Mouse (Mus musculus) left cerebral cortex, adult 2 months (tissue): Measurements from ENCODE around the gene Gabpb1. TPM values are rescaled to one million over a fixed set of nuclear protein-coding genes. Genes with fewer than 3 reads are reported as not detected.

ENCODE experiments used
- DNase-seq, 2 experiments: peaks; one replicate each; pipeline ENCODE4 v3.0.0; 2021 to 2022; ENCODE audit warnings: low spot score in 2 of 2, mixed read lengths in 1 of 2; ENCODE audit errors: extremely low spot score in 1 of 2
- H3K27ac ChIP-seq: fragments of 200-600 bp; 2 replicates; pipeline ENCODE4 v1.8.1; 2022
- H3K4me3 ChIP-seq: fragments of 200-600 bp; 2 replicates; pipeline ENCODE4 v1.8.1; 2022
- CTCF ChIP-seq: fragments of 200-600 bp; IDR thresholded peaks from 2 replicates; pipeline ENCODE4 v1.8.1; 2022; ENCODE audit warnings: antibody characterized with exemption, mild to moderate bottlenecking, moderate library complexity
- intact Hi-C: fragments of 180-260 bp; cut with DNase I; formaldehyde crosslinking; loops from one replicate; pipeline ENCODE4 v1.15.1; 2025
- total RNA-seq, 2 experiments: library from RNA; stranded (reverse); gene quantifications; 2 replicates each; pipeline ENCODE4 v1.2.3; 2021

Gene Gabpb1
- total RNA-seq, 2 experiments from 2014 or later: 21.0 to 22.1 TPM

DNA sequence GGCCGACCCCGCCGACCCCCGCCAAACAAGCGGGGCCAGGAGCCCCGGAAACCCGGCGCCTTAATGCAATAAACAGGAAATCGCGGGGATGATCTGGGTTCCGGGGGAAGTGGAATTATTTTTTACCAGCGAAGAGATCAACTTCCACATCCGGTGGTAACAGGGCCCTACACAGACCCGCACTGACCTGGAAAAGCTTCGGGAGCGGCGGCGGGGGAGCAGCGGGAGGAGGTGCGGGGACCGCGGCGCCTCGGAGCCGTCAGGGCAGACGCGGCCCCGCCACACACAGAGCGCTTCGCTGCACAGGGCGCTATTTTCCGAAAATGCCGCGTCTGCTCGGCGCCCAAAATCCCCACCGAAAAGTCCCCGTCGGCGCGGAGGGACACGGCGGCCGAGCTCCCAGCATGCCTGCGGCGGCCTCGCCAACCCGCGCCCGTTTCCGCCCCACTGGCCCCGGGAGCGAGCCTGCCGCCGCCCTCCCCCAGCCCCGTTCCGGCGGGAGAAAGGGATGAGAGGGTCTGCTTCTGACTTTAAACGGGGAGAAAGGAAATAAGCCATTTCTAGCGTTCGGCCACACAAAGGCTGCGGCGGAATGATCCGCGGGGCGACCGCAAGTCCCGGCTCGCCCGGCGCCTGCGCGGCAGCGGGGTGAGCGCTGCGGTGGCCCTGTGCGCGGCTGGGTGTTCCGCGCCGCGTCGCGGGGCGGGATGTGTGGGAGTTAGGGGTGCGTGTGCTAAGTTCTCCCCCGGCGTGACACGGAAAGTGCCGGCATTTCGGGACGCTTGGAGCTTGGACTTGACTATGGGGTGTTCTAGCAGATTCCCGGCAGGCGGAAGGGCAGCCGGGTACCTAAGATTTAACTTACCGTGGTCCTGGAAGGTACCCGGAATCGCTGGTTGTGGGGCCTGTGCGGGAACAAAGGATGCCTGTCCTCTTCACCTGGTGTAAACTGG lies 692 bp downstream of the Gabpb1 start:
- Histone ChIP-seq H3K4me3 (peak overlapping the region; percentile 94), H3K27ac (peak overlapping the region; percentile 100)
- TF ChIP-seq CTCF: no peak
- DNase-seq: peak; percentile 87 to 88
- intact Hi-C loops: loop anchor here (1.0 to 10.0 kb wide), 2 partner anchors 32 to 521 kb away; partner anchors contain the start of genes Dtwd1, Fam227b and Usp8

DNA sequence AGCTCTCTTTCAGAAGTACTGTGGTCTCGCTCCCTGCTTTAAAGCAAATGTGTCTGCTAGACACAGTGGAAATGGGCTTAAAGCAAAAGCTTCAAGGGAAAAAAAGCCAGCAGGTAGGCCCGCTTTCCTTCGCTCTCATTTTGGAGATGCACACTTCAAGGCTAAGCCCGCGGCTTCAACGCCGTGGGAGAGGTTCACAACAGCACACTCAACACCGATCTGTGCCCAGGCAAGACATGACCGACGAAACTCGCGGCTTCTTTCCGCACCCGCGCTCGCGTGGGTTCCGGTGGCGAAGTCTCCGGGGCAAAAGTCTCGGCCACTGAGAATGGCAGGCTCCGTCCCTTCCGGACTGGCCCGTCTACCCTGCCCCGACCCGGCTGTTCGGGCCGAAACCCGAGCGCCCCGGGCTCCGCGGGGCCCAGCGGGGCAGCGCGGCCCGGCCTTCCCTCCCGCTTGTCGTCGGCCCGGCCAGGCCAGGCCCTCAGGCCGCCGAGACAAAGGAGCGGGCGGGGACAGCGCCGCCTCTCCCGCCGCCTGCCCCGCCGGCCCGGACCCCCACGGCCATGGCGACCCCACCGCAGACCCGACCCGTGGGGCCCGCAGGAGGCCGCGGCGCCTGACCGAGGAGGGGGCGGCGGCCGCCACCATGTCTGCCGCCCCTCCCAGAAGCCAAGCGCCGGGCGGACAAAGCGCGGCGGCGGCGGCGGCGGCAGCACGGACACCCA lies 1.5 kb downstream of the Gabpb1 start:
- H3K4me3 ChIP-seq: peak overlapping the region; percentile 94
- intact Hi-C loops: loop anchor here (1.0 to 10.0 kb wide), 2 partner anchors 33 to 520 kb away; partner anchors contain the start of genes Dtwd1, Fam227b and Usp8
- no peak for TF ChIP-seq CTCF
- H3K27ac ChIP-seq: peak overlapping the region; percentile 100
- DNase-seq: peak; percentile 41 to 43

DNA sequence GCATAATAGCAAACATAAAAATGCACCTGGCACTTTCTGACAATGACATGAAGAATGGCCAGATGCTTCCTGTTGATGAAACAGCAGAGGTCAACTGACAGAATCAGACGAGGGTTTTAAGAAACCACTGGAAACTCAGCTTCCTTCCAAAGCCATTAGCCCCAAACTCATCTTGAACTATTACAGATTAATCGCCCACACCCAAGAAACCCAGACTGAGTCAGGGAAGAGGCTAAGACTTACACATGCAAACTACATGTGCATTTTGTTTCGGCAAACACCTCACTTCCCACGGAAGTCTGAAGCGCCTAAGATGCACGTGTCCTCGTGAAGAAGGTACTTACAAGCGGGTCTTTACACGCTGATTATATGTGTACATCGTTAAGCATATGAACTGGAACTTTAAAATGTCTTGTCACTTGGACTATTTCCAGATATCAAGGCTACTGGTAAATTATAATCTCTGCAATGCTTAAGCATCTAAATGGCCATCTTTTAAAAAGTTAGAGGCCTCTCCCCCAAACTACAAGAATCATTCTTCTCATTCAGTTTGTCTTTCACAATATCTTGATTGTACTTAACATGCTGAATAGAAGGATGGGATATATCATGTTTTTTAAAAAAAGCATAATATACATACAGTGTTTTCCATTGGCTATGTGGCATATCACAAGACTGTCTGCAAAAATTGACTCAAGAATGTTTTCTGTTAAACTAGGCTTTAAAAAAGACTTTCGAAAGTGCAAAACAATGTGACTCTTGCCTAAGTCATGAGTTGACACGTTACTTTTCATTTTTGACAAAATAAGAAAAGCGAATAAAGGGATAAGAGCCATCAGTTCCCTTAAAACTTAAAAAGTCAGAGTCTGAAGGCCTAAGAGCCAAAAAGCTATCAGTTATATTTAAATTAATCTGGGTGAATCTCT lies 2.6 kb downstream of the Gabpb1 start:
- H3K27ac ChIP-seq: peak overlapping the region; percentile 100; the same call in 1 of the 2 replicates
- intact Hi-C loops: loop anchor here (10.0 kb wide), 1 partner anchor 519 kb away; the partner anchor contains the start of genes Dtwd1 and Fam227b

DNA sequence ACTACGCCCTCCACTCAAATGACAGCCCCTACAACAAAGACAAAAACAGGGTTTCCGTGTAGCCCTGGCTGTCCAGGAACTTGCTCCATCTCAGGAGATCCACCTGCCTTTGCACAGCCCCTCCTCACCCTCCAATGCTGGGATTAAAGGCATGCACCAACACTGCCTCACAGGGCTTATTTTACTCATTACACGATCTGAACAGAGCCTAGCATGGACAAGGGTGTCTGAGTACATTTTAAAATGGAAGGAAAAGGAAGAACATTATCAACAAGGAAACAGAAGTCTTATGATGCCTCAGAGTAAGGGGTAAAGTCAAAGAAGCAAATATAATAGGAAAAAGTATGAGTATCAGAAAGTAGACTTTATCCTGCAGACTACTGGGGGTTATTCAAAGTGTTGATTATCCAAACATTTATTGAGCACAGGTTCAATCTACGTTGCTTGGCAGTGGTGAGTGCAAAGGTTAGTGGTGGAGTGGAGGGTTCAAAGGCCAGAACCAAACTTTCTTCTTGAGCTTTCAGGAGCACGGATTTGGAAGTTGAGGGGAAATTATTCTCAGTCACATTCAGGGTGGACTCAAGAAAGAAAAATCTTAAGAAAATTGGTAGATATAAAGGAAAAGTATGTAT lies 7.4 kb downstream of the Gabpb1 start:
- no peak overlapping the region for H3K4me3 ChIP-seq
- H3K27ac ChIP-seq: no peak overlapping the region
- DNase-seq: no peak
- intact Hi-C loops: no loop called here
- no peak for TF ChIP-seq CTCF

More for the DNA sequence above, 2.6 kb downstream of the Gabpb1 start:
- peak overlapping the region; percentile 94 for H3K4me3 ChIP-seq
- no peak for DNase-seq
- TF ChIP-seq CTCF: no peak

DNA sequence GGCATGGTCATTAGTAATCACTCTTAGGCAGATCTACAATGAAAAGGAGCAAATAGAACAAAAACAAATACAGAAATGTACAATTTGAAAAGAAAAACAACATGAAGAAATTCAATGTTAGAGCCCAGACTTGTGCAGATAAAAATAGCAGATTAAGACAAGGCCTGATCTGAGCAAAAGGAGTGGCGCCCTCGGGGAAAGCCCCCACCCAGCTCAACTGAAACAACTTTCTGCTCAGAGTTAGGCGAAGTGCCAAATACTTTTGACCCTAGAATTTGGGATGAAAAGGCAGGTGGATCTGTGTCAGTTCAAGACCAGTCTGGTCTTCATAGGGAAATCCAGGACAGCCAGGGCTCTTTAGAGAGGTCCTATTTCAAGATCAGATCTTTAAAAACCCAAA lies 10.2 kb downstream of the Gabpb1 start:
- no peak for TF ChIP-seq CTCF
- intact Hi-C loops: no loop called here
- Histone ChIP-seq H3K4me3 (no peak overlapping the region), H3K27ac (no peak overlapping the region)
- no peak for DNase-seq

DNA sequence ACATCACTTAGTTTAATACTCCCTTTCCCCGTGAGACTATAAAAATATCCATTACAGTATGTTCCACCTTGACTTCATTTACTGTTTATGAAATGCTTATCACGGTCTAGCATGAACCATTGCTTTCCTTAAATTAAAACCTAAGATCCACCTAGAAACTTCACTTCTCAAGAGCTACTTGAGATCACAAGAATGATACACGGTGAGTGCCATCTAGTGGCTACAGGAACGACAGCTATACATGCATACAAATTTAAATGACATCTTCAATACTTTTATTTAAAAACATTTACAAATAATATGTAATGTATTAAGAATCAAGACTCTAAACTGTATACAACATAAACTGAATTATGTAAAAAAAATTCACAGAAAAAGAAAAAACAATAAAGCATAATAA lies 12.7 kb downstream of the Gabpb1 start:
- DNase-seq: no peak
- intact Hi-C loops: loop anchor here (2.0 kb wide), 1 partner anchor 65 kb away; no protein-coding TSS in a partner anchor
- Histone ChIP-seq H3K27ac (no peak overlapping the region), H3K4me3 (no peak overlapping the region)
- TF ChIP-seq CTCF: peak; percentile 75

DNA sequence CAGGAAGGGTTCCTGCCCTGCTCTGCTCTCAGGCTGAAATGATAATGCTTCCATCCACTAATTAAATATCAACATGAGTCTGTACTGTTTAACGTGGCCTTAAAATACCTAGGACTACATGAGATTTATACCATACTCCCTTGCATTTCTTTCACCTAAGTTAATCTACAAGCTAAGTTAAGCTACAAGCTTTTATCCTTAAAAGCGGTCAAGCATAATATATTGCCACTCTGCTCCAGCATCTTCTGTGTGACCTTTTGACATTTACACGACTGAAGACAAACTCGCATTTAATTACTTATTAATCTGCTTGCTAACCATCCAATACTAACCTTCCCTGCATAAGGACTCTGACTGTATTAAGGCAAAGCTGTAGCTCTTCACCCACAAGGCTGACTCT lies 23.2 kb downstream of the Gabpb1 start:
- no peak for DNase-seq
- intact Hi-C loops: no loop called here
- no peak overlapping the region for H3K4me3 ChIP-seq
- no peak for TF ChIP-seq CTCF
- no peak overlapping the region for H3K27ac ChIP-seq

DNA sequence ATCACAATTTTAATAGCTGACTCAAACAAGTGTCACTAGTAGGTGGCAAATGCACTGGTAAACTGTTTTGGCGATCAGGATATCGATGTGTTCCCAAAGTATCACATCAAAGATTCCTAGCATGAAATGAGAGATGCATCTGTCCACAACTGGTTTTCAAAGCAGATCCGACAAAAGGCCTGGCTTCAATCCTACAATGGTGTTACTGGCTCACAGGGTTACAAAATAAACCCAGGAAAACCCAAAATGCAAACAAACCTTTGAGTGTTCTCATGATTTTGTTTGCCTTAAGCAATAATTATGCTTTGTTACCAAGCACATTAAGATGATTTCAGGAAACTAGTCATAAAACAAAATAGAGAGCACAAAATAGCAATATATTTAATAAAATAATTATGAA lies 28.4 kb downstream of the Gabpb1 start:
- DNase-seq: no peak
- H3K4me3 ChIP-seq: no peak overlapping the region
- intact Hi-C loops: no loop called here

DNA sequence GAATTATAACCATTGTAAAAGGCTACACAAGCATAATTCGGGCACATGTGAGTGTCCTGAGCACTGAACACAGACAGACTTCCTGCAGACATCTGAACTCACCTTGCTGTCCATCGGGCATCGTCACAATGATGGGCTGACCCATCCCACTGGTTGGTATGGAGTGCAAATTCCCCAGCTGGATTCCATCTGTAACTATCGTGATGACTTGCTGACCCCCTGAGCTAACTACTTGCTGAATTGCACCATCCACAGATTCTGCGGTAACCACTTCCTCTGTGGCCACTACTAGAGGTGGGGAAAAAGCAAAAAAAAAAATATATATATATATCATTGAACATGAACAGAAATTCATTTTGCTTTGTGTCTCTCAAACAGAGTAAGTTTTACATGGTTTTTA lies 29.7 kb downstream of the Gabpb1 start:
- no peak overlapping the region for H3K27ac ChIP-seq
- no peak overlapping the region for H3K4me3 ChIP-seq
- DNase-seq: no peak
- no peak for TF ChIP-seq CTCF
- intact Hi-C loops: no loop called here

More for the DNA sequence above, 28.4 kb downstream of the Gabpb1 start:
- no peak for TF ChIP-seq CTCF
- H3K27ac ChIP-seq: no peak overlapping the region

DNA sequence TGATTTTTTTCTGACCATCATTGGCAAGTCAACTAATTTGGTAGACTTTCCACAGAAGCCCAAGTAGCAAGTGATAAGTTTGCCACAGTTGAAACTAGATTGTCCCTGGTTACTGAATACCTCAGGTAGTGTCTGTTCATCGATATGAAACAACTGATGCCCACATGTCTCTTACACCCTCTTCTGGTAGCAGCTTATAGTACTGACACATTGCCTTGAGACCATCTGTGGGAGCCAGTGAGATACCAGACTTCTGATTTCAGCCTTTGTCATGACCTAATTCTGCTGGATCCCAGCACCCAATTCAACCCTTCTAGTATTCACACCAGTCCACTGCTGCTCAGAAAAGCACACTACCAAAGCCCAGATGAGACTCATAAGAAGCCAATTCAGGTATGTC lies 31.4 kb downstream of the Gabpb1 start:
- intact Hi-C loops: no loop called here
- Histone ChIP-seq H3K27ac (no peak overlapping the region), H3K4me3 (no peak overlapping the region)
- no peak for DNase-seq
- TF ChIP-seq CTCF: no peak; the same call in none of the 2 replicates
